10 mouse cellular contexts compared by ENCODE assay signal in genomic region chr13:37784226-37784625, GRCm38 (mm10). TPM values are rescaled to one million over a fixed set of nuclear protein-coding genes. Genes with fewer than 3 reads are reported as not detected.
DNase-seq lines count a peak whose midpoint lies in the region; ATAC-seq and TF ChIP-seq lines count a peak whose summit lies in the region.
"Had no signal": no experiment of that assay in that cellular context is flagged by ENCODE, and none has a peak within 500 bp of the region (broad histone marks: within the 10 kb centered on the region; RNA-seq: fewer than 3 reads in every experiment).

No protein-coding gene starts in this region.

- no peak for ATAC-seq in liver, embryonic 11.5 days (replicated peaks; ENCODE audit: low FRiP score)
- peak; percentile 87 for ATAC-seq in lung, postnatal 0 days
- peak; percentile 91 for ATAC-seq in stomach, postnatal 0 days (ENCODE audit: low FRiP score, low TSS enrichment)
- no peak for ATAC-seq in forebrain, postnatal 0 days

- no peak overlapping the region for H3K4me2 ChIP-seq in liver, embryonic 11.5 days
- H3K4me2 ChIP-seq in lung, postnatal 0 days (replicated peaks; ENCODE audit: low read depth, low read length), result no peak overlapping the region
- no peak overlapping the region for H3K4me2 ChIP-seq in stomach, postnatal 0 days (replicated peaks; ENCODE audit: low read depth)
- no peak overlapping the region for H3K4me2 ChIP-seq in forebrain, postnatal 0 days (ENCODE audit: low read depth)
- H3K4me2 ChIP-seq: neural tube, embryonic 13.5 days had no signal

- H3K9ac ChIP-seq in liver, embryonic 11.5 days (ENCODE audit: low read depth, low read length), result 0 out of 2 replicates have a peak overlapping the region, but pooled peaks have one; percentile 15
- H3K9ac ChIP-seq in lung, postnatal 0 days (replicated peaks; ENCODE audit: low read depth), result no peak overlapping the region
- H3K9ac ChIP-seq in stomach, postnatal 0 days (ENCODE audit: low read length), result no peak overlapping the region
- no peak overlapping the region for H3K9ac ChIP-seq in forebrain, postnatal 0 days
- H3K9ac ChIP-seq: neural tube, embryonic 13.5 days had no signal

- no peaks in the 10 kb centered on the region for H3K36me3 ChIP-seq in liver, embryonic 11.5 days (ENCODE audit: control insufficient read depth, insufficient read depth, low read length)
- H3K36me3 ChIP-seq in lung, postnatal 0 days (ENCODE audit: insufficient read depth, low read length), result no peaks in the 10 kb centered on the region
- H3K36me3 ChIP-seq in stomach, postnatal 0 days (ENCODE audit: control insufficient read depth, insufficient read depth, low read length), result no peaks in the 10 kb centered on the region
- no peaks in the 10 kb centered on the region for H3K36me3 ChIP-seq in forebrain, postnatal 0 days (ENCODE audit: insufficient read depth)
- H3K36me3 ChIP-seq: limb, embryonic 10.5 days; neural tube, embryonic 13.5 days had no signal

- no peak for TF ChIP-seq CTCF in lung, postnatal 0 days (IDR thresholded peaks at IDR 0.05)
- TF ChIP-seq CTCF in stomach, postnatal 0 days (IDR thresholded peaks at IDR 0.05; ENCODE audit: low read depth), result no peak
- TF ChIP-seq CTCF in forebrain, postnatal 0 days (IDR thresholded peaks at IDR 0.05; ENCODE audit: low read depth), result no peak

- H3K27me3 ChIP-seq in liver, embryonic 11.5 days (replicated peaks; ENCODE audit: control insufficient read depth, insufficient read depth, low read length), result no peaks in the 10 kb centered on the region
- H3K27me3 ChIP-seq in lung, postnatal 0 days (replicated peaks; ENCODE audit: insufficient read depth, low read length), result no peaks in the 10 kb centered on the region
- no peaks in the 10 kb centered on the region for H3K27me3 ChIP-seq in stomach, postnatal 0 days (ENCODE audit: control insufficient read depth, insufficient read depth, low read length)
- peaks cover 14% of the 10 kb centered on the region for H3K27me3 ChIP-seq in forebrain, postnatal 0 days (ENCODE audit: insufficient read depth, low read length)

- DNase-seq in liver, embryonic 11.5 days (ENCODE audit: low spot score), result no peak
- DNase-seq in liver (no peak), adipocyte (ENCODE audit: low spot score) (peak; percentile 11)
- DNase-seq in lung, postnatal 0 days (ENCODE audit: low spot score), result peak; percentile 69
- peak; percentile 60 for DNase-seq in stomach, postnatal 0 days (ENCODE audit: low spot score)
- DNase-seq in testis, postnatal 10 days (ENCODE audit: low spot score), result no peak
- DNase-seq in forebrain, postnatal 0 days, result no peak
- DNase-seq: heart, postnatal 10 days had no signal

- no peak overlapping the region for H3K4me3 ChIP-seq in liver, embryonic 11.5 days (ENCODE audit: low read depth, low read length)
- H3K4me3 ChIP-seq in lung, postnatal 0 days (ENCODE audit: low read depth, low read length), result no peak overlapping the region
- H3K4me3 ChIP-seq in stomach, postnatal 0 days (ENCODE audit: low read depth, low read length), result no peak overlapping the region
- H3K4me3 ChIP-seq in forebrain, postnatal 0 days (ENCODE audit: low read depth, low read length), result no peak overlapping the region
- H3K4me3 ChIP-seq: limb, embryonic 10.5 days; neural tube, embryonic 13.5 days had no signal

- H3K9me3 ChIP-seq in liver, embryonic 11.5 days (ENCODE audit: control insufficient read depth, low read length), result no peaks in the 10 kb centered on the region
- no peaks in the 10 kb centered on the region for H3K9me3 ChIP-seq in lung, postnatal 0 days (ENCODE audit: low read length)
- H3K9me3 ChIP-seq in stomach, postnatal 0 days (ENCODE audit: control insufficient read depth, low read length), result no peaks in the 10 kb centered on the region
- H3K9me3 ChIP-seq in forebrain, postnatal 0 days (ENCODE audit: low read length), result no peaks in the 10 kb centered on the region
- H3K9me3 ChIP-seq: limb, embryonic 10.5 days; neural tube, embryonic 13.5 days had no signal

- 0 out of 2 replicates have a peak, but pooled peaks have one; percentile 27 for TF ChIP-seq EP300 in lung, postnatal 0 days (IDR thresholded peaks at IDR 0.05)
- TF ChIP-seq EP300 in stomach, postnatal 0 days (optimal IDR thresholded peaks at IDR 0.05), result no peak

- 53% methylated on average over 7 of the region's 7 CpGs for WGBS in liver, embryonic 11.5 days
- WGBS in lung, postnatal 0 days, result 45% methylated on average over 7 of the region's 7 CpGs
- 58% methylated on average over 7 of the region's 7 CpGs for WGBS in stomach, postnatal 0 days
- WGBS in forebrain, postnatal 0 days, result 86% methylated on average over 7 of the region's 7 CpGs

- 0 out of 2 replicates have a peak, but pooled peaks cover 3% of the 10 kb centered on the region for H3K4me1 ChIP-seq in liver, embryonic 11.5 days (replicated peaks; ENCODE audit: control insufficient read depth, insufficient read depth, low read length)
- no peaks in the 10 kb centered on the region; the same call in 1 of the 2 replicates for H3K4me1 ChIP-seq in lung, postnatal 0 days (ENCODE audit: insufficient read depth, low read depth, low read length)
- H3K4me1 ChIP-seq in stomach, postnatal 0 days (replicated peaks; ENCODE audit: control insufficient read depth, insufficient read depth), result no peaks in the 10 kb centered on the region
- H3K4me1 ChIP-seq in forebrain, postnatal 0 days (ENCODE audit: insufficient read depth), result no peaks in the 10 kb centered on the region

- H3K27ac ChIP-seq in liver, embryonic 11.5 days (ENCODE audit: low read depth, low read length), result no peak overlapping the region
- no peak overlapping the region for H3K27ac ChIP-seq in lung, postnatal 0 days (ENCODE audit: low read length)
- H3K27ac ChIP-seq in stomach, postnatal 0 days (replicated peaks), result no peak overlapping the region
- H3K27ac ChIP-seq in forebrain, postnatal 0 days (ENCODE audit: low read depth, low read length), result no peak overlapping the region
- H3K27ac ChIP-seq: limb, embryonic 10.5 days; neural tube, embryonic 13.5 days had no signal

RNA-seq across cellular contexts. Expression of gene Rreb1, which starts 6.0 kb away (rescaled TPM):
- 20.6 and 23.6 TPM in 2 replicates for polyA plus RNA-seq in liver, embryonic 11.5 days (2014; fragmentation: Nextera tagmentation; extraction: Ambion mirVana)
- polyA plus RNA-seq in lung, postnatal 0 days (2015; fragmentation: Nextera tagmentation; extraction: Ambion mirVana), result 10.0 and 11.2 TPM in 2 replicates
- 5.9 and 6.0 TPM in 2 replicates for polyA plus RNA-seq in stomach, postnatal 0 days (2015; fragmentation: Nextera tagmentation; extraction: Ambion mirVana)
- 4.9 and 11.6 TPM in 2 replicates for total RNA-seq in forebrain, postnatal 0 days (2014; rRNA removed)
- 1.0 and 1.6 TPM in 2 replicates for polyA plus RNA-seq in forebrain, postnatal 0 days (2015; fragmentation: Nextera tagmentation; extraction: Ambion mirVana)

Comparison
In these comparisons a context has a peak if more than half of its experiments do, and no peak if none do; other contexts are left out.
1. ATAC-seq: peak in lung, postnatal 0 days (single experiment) and stomach, postnatal 0 days (single experiment); none in liver, embryonic 11.5 days (single experiment) and forebrain, postnatal 0 days (single experiment).
2. DNase-seq: peak in adipocyte (single experiment), lung, postnatal 0 days (single experiment) and stomach, postnatal 0 days (single experiment); none in liver, embryonic 11.5 days (single experiment), liver (single experiment), testis, postnatal 10 days (single experiment) and forebrain, postnatal 0 days (single experiment).